In the genomic region with DNA sequence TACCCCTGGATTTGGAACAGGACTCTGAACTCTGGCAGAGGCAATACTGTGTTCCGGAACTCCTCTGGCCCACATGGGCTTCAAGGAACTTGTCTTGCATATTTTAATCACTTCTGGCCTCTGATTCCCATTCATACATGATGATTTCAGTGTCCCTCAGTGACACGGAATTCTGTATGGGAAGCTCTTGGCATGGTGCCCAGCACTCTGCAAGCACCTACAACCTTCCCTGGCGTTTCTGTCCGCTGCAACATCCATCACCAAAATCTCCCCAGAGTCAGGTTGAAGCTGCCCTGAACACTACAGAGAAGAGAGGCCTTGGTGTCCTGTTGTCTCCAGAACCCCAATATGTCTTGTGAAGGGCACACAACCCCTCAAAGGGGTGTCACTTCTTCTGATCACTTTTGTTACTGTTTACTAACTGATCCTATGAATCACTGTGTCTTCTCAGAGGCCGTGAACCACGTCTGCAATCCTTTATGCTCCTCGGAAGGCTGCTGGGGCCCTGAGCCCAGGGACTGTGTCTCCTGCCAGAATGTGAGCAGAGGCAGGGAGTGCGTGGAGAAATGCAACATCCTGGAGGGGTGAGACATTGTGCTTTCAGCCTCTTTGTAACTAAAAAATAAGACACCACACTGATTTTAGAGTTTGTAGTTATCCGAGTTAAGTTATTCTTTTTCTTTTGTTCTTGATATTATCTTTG, we compare ENCODE assay signal across 9 mouse cellular contexts.
DNase-seq lines count a peak whose midpoint lies in the region; ATAC-seq lines count a peak whose summit lies in the region.
"Had no signal": no experiment of that assay in that cellular context is flagged by ENCODE, and none has a peak within 500 bp of the region (broad histone marks: within the 10 kb centered on the region; RNA-seq: fewer than 3 reads in every experiment).

No protein-coding gene starts in this region.

- no peak overlapping the region for H3K27ac ChIP-seq in liver, embryonic 11.5 days (ENCODE audit: low read depth, low read length)
- H3K27ac ChIP-seq: limb, embryonic 13.5 days had no signal

- no peaks in the 10 kb centered on the region for H3K36me3 ChIP-seq in liver, embryonic 11.5 days (ENCODE audit: control insufficient read depth, insufficient read depth, low read length)

- H3K9ac ChIP-seq in liver, embryonic 11.5 days (ENCODE audit: low read depth, low read length) = no peak overlapping the region
- H3K9ac ChIP-seq: limb, embryonic 13.5 days had no signal

- ATAC-seq in liver, embryonic 11.5 days (replicated peaks; ENCODE audit: low FRiP score) = no peak
- ATAC-seq in granulocyte monocyte progenitor cell, adult 5-6 weeks (replicated peaks; ENCODE audit: poor library complexity, severe bottlenecking) = no peak

- H3K4me3 ChIP-seq in liver, embryonic 11.5 days (ENCODE audit: low read depth, low read length) = no peak overlapping the region
- H3K4me3 ChIP-seq: limb, embryonic 13.5 days had no signal

- WGBS in liver, embryonic 11.5 days = 65% methylated on average over 9 of the region's 9 CpGs

- no peaks in the 10 kb centered on the region for H3K4me1 ChIP-seq in liver, embryonic 11.5 days (replicated peaks; ENCODE audit: control insufficient read depth, insufficient read depth, low read length)

- no peak overlapping the region for H3K4me2 ChIP-seq in liver, embryonic 11.5 days
- H3K4me2 ChIP-seq: limb, embryonic 13.5 days had no signal

- DNase-seq in heart, adult 11 months = peak; percentile 91
- no peak for DNase-seq in heart, adult 8-10 months (ENCODE audit: low spot score)
- peak; percentile 13 for DNase-seq in liver
- no peak for DNase-seq in liver, embryonic 11.5 days (ENCODE audit: low spot score)
- DNase-seq in adrenal gland, adult 8-10 months = peak; percentile 49
- peak; percentile 20 to 54 for DNase-seq in kidney, postnatal 36 days
- DNase-seq in thymus, postnatal 25 days = no peak

- H3K27me3 ChIP-seq in liver, embryonic 11.5 days (replicated peaks; ENCODE audit: control insufficient read depth, insufficient read depth, low read length) = no peaks in the 10 kb centered on the region
- H3K27me3 ChIP-seq: limb, embryonic 13.5 days had no signal

- H3K9me3 ChIP-seq in liver, embryonic 11.5 days (ENCODE audit: control insufficient read depth, low read length) = no peaks in the 10 kb centered on the region
- H3K9me3 ChIP-seq: limb, embryonic 13.5 days had no signal

Comparison
In these comparisons a context has a peak if more than half of its experiments do, and no peak if none do; other contexts are left out.
1. DNase-seq: peak in heart, adult 11 months (single experiment), liver (single experiment), adrenal gland, adult 8-10 months (single experiment) and kidney, postnatal 36 days (2 of 2); none in heart, adult 8-10 months (single experiment), liver, embryonic 11.5 days (single experiment) and thymus, postnatal 25 days (single experiment).